Mouse (Mus musculus) Muller cell, postnatal 12 days (primary cell): Measurements from ENCODE around the gene Cbl.

Experiments
- DNase-seq: peaks from one replicate; pipeline ENCODE4 v3.0.0-alpha.2; 2015; ENCODE audit errors: inconsistent ontology term

Cbl gene

GRCm38 (mm10) chr9:44106182-44106581, 127.7 kb downstream of the Cbl start:
- no peak for DNase-seq

DNA sequence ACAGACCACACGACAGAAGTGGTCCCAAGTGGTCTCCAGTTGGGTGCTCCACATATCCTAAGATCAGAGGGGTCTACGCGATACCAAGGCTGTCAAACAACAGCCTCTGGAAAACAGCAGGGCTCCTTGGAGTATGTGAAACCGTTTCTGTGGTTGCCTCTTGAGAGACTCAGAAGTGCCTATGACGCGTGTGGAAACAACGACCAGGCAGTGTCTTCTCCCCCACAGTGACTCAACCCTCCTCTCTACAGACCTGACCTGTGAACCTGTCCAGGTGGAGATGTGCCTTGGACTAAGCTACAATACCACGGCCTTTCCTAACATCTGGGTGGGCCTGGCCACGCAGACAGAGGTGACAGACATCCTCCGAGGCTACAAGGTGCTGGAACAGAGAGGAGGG, 128.1 kb downstream of the Cbl start:
- no peak for DNase-seq

DNA sequence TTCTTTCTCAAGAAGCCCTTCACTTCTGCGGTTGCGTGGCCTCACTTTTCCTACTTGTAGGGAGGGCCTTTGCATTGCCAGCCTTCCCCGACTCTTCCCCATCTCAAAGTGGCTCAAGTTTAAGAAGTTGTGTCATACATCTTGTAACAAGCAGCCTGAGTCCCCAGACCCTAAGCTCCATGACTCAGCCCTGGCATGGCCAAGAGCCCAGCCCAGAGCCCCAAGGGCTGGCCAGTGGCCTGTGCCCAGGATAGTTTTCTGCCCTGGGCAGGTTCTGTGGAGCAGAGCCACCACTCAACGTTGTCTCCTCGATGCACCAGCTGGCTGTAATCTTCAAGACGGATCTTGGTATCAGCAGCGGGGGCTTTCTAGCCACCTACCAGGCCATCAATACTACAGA, 129.0 kb downstream of the Cbl start:
- peak; percentile 41 for DNase-seq

GRCm38 (mm10) chr9:44101490-44101889, 132.4 kb downstream of the Cbl start, which contains the start of gene Mfrp:
Gene Mfrp, plus strand, starts transcription at chr9:44101729.
- no peak for DNase-seq

GRCm38 (mm10) chr9:44096536-44096935, 137.3 kb downstream of the Cbl start:
- no peak for DNase-seq

DNA sequence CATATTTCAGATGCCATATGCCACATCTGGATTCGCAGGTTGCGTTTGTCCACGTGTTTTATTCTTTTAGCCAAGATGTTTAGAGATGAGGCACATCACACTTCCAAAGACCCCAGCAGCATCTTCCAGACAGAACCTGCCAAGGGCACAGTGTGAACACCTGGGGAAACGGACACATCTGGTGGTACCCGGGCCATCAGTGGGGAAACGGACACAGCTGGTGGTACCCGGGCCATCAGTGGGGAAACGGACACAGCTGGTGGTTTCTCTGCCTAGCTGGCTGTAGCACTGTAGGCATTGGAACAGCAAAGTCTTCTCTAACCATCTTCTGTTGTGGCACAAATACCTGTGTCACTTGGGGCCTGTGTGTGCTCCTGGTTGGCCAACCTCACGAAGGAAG, 138.1 kb downstream of the Cbl start:
- no peak for DNase-seq

GRCm38 (mm10) chr9:44094737-44095136, 139.1 kb downstream of the Cbl start:
- DNase-seq, result no peak

DNA sequence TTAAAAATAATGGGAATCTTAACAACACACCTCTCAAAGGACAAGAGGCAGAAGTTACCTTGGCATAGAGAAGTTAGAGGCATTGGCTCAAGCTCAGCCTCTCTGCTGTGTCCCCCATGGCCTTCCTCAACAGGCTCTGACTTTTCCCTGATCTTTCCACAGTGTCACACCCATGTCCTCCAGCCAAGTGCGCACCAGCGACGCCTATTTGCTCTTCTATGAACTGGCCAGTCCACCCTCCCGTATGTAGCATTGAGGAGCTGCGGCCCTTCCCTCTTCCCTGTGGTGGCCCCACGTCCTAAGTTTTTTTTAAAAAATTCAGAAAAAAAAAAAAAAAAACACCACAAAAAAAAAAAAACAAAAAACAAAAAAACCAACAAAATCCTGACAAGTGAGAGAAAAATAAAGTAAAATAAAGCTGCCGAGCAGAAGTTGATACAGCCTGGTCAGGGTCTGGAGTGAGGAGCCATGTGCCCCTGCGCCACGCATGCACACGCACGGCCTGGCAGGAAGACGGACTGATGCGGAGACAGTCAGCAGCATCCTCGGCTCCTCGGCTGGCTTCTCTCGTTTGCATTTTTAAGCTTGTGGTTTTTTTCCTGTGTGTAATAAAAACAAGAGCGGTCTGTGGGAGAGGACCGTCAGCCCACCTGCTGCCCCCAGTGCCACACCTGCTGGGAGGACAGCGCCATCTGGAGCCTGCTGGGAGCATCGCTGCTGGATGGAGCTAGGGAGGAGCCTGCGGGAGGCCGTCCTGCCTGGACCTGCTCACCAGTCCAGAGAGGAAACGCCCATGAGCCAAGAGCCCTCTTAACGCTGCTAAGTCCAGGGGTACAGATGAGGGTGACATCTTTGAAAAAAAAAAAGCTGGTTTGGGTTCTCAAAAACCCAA, 140.0 kb downstream of the Cbl start:
- DNase-seq, result peak; percentile 64
